Mouse (Mus musculus) WW6 (cell line): ENCODE results near the gene Galm.
"Not testable (repeated sequence)": the region's sequence is repeated elsewhere in the genome, so short reads cannot be mapped to it uniquely, and the experiment has no call there.

Experiments
- DNase-seq: peaks from one replicate; pipeline ENCODE4 v3.0.0-alpha.2; 2013; ENCODE audit warnings: low read depth, low spot score

Gene Galm

GRCm38 (mm10) chr17:80165741-80166140, 38.5 kb downstream of the Galm start:
- DNase-seq = no peak

- DNase-seq = no peak
Observed at GRCm38 (mm10) chr17:80166346-80166745, 39.1 kb downstream of the Galm start.

GRCm38 (mm10) chr17:80167436-80167835, 40.2 kb downstream of the Galm start:
- no peak for DNase-seq

- DNase-seq = no peak
Observed at GRCm38 (mm10) chr17:80167851-80168251, 40.6 kb downstream of the Galm start.

GRCm38 (mm10) chr17:80168425-80169182, 41.3 kb downstream of the Galm start:
- DNase-seq = no peak

GRCm38 (mm10) chr17:80169792-80170191, 42.5 kb downstream of the Galm start:
- no peak for DNase-seq

GRCm38 (mm10) chr17:80170951-80171350, 43.7 kb downstream of the Galm start:
- no peak for DNase-seq

- DNase-seq = no peak
Observed at GRCm38 (mm10) chr17:80171948-80172347, 44.7 kb downstream of the Galm start.

- DNase-seq = no peak
Observed at GRCm38 (mm10) chr17:80172761-80173160, 45.5 kb downstream of the Galm start.

- no peak for DNase-seq
Observed at GRCm38 (mm10) chr17:80173708-80174107, 46.4 kb downstream of the Galm start.

GRCm38 (mm10) chr17:80174146-80174545, 46.9 kb downstream of the Galm start:
- no peak for DNase-seq

- DNase-seq = no peak
Observed at GRCm38 (mm10) chr17:80174699-80175385, 47.6 kb downstream of the Galm start.

- no peak for DNase-seq
Observed at GRCm38 (mm10) chr17:80175386-80175739, 48.1 kb downstream of the Galm start.

- DNase-seq = no peak
Observed at GRCm38 (mm10) chr17:80175966-80176365, 48.7 kb downstream of the Galm start.

- DNase-seq = not testable (repeated sequence)
Observed at GRCm38 (mm10) chr17:80178846-80179245, 51.6 kb downstream of the Galm start.

GRCm38 (mm10) chr17:80179959-80180358, 52.7 kb downstream of the Galm start:
- no peak for DNase-seq

GRCm38 (mm10) chr17:80180468-80180867, 53.2 kb downstream of the Galm start:
- no peak for DNase-seq

- DNase-seq = no peak
Observed at GRCm38 (mm10) chr17:80183615-80184014, 56.3 kb downstream of the Galm start.

GRCm38 (mm10) chr17:80193075-80193474, 65.8 kb downstream of the Galm start:
- no peak for DNase-seq

GRCm38 (mm10) chr17:80199160-80199778, 72.0 kb downstream of the Galm start:
- no peak for DNase-seq

- DNase-seq = no peak
Observed at GRCm38 (mm10) chr17:80205657-80206056, 78.4 kb downstream of the Galm start.

- no peak for DNase-seq
Observed at GRCm38 (mm10) chr17:80206301-80206670, 79.0 kb downstream of the Galm start.
